Mouse (Mus musculus): ENCODE data around the gene Glt6d1. TPM values are rescaled to one million over a fixed set of nuclear protein-coding genes. Genes with fewer than 3 reads are reported as not detected.

Gene Glt6d1
- total RNA-seq, 2 experiments from 2014 or later, result not detected

DNA sequence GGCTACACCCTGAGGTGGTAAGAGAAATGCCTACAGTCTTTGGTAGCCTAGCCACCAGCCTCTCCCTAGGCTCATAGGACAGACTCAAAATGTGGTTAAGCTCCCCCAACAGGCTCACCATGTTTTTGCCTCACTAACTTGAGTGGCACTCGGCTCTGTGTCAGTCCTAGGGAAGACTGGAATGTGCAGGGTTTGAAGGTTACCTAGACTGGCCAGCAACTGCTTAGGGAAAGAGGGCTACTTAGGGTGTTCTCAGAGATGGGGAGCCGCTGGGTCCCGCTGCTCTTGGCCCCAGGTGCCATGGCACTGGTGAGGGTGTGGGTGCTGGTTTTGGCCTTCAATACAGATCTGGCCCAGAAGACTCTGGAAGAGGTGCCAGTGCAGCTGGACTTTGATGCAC lies 33.7 kb downstream of the Glt6d1 start, which contains the start of gene Gm13539:
Gene Gm13539, plus strand, starts transcription at position 301 of the 400 bp plus-strand sequence.
- DNase-seq (ENCODE audit: low spot score in 2 of 2), result no peak
- H3K27ac ChIP-seq, result no peak within 1 kb of the TSS
- no peak within 1 kb of the TSS for H3K4me3 ChIP-seq
- no peak for TF ChIP-seq CTCF (conservative IDR thresholded peaks at IDR 0.05)

DNA sequence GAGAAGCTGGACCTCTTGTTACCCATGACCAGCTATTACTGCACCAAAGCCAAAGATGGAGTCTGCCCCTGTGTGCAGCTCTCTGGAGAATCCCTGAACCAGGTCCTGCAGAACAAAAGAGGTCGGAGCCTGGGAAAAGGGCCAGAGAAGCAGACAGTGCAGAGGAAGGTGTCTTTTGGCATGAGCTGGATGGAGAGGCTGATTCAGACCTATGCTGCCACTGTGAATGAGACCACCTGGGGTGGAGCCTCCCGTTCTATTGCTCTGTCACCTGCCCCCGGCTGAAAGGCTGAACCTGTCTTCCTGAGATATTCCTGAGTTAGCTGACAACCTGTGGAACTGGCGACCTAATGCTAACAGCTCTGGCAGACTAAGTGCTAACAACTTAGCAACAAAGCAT lies 34.7 kb downstream of the Glt6d1 start:
- TF ChIP-seq CTCF (conservative IDR thresholded peaks at IDR 0.05), result no peak
- no peak for DNase-seq (ENCODE audit: low spot score in 2 of 2)
- H3K27ac ChIP-seq, result no peak overlapping the region
- no peak overlapping the region for H3K4me3 ChIP-seq

DNA sequence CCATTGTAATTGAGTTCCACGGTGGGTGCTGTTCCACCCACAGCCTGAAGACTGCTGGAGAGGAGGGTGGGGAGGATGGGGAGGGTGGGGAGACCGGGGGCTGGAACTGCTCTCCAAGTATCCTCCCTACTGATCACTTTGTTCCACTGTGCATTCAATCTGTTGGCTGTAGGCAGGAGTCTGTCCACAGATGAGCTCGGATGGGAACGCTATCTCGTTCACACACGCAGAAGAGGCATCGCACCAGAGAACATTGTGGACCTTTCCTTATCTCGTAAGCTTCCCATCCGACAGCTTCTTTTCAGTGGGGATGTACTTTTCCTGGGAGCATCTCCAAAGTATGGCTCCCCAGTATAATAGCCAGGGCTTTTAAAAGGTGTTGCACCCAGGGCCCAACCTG lies 36.6 kb downstream of the Glt6d1 start:
- H3K27ac ChIP-seq, result no peak overlapping the region
- no peak for TF ChIP-seq CTCF (conservative IDR thresholded peaks at IDR 0.05)
- H3K4me3 ChIP-seq, result no peak overlapping the region
- no peak for DNase-seq (ENCODE audit: low spot score in 2 of 2)

DNA sequence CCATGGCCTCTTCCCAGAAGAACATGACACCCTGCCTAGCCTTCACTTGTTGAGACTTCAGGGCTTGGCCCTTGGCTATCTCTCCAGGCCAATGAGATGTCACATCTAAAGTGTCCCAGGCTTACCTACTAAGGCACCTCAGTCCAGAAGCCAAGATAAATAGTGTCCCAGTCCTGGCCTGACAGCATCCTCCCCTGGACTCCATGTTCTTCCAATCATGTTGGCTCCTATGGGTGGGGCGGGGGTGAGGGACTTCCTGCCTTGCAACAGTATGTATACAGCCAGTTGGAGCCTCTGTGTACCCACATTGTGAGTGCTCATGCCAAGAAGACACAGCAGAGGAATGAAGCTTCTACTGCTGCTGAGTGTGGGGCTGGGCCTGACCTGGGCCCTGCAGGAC lies 38.9 kb downstream of the Glt6d1 start, which contains the start of gene Lcn11:
Gene Lcn11, plus strand, starts transcription at position 301 of the 400 bp plus-strand sequence.
- no peak for DNase-seq (ENCODE audit: low spot score in 2 of 2)
- no peak within 1 kb of the TSS for H3K27ac ChIP-seq
- TF ChIP-seq CTCF (conservative IDR thresholded peaks at IDR 0.05), result no peak
- no peak within 1 kb of the TSS for H3K4me3 ChIP-seq

DNA sequence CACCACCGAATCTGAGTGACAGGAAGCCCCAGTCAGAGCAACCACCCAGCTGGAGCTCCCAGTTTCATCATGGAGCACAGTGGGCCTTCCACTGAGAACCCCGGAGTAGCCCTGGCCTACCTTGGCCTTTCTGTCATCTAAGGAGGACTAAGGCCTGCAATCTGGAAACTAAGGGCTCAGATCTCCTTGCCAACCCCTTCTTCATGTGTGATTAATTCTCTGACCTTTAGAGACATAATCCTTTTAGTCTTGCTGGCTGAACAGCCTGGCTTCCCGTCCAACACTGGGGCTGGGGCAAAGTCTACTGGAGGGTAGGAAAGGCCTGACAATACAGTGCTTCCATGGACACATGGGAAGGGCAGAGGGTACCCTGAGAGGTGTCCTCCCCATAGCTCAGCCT lies 39.7 kb downstream of the Glt6d1 start:
- H3K4me3 ChIP-seq, result no peak overlapping the region
- no peak overlapping the region for H3K27ac ChIP-seq
- DNase-seq (ENCODE audit: low spot score in 2 of 2), result no peak
- no peak for TF ChIP-seq CTCF (conservative IDR thresholded peaks at IDR 0.05)

DNA sequence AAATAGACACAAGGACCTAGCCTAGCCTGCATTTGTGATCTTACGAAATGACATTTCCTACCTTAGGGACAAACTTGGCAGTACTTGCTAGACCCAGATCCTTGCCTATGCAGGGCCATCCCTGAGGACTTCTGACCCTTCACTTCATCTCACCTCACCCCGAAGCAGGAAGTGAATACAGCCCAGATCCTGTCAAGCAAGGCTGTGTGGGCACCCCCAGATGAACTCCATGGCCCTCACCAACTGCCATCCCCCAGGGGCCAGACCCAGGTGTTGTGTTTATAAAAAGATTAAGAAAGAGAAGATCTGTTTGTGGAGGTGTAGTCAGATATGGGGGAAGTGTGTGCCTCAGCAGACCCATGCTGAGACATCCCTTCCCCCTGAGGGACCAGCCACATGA lies 41.0 kb downstream of the Glt6d1 start:
- Histone ChIP-seq H3K4me3 (no peak overlapping the region), H3K27ac (no peak overlapping the region)
- no peak for DNase-seq (ENCODE audit: low spot score in 2 of 2)
- TF ChIP-seq CTCF (conservative IDR thresholded peaks at IDR 0.05), result no peak

DNA sequence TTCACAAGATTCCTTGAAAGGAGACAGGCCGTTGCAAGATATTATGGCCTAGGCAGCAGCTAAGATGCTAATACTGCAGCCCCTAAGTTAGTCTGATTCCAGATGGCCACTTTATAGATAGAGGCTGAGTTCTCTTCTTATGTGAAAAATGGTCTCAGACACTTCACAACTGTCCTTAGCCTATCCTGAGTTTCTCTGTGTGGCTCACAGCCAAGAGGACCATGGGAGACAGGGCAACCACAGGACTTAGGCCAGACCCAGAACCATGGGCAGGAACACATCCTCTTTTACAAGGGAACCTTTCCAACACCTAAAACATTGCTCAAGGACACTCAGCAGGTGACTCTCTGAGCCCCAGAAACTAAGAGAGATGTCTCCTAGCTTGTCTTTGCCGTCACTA lies 42.1 kb downstream of the Glt6d1 start:
- Histone ChIP-seq H3K27ac (no peak overlapping the region), H3K4me3 (no peak overlapping the region)
- TF ChIP-seq CTCF (conservative IDR thresholded peaks at IDR 0.05), result no peak
- DNase-seq (ENCODE audit: low spot score in 2 of 2), result no peak

DNA sequence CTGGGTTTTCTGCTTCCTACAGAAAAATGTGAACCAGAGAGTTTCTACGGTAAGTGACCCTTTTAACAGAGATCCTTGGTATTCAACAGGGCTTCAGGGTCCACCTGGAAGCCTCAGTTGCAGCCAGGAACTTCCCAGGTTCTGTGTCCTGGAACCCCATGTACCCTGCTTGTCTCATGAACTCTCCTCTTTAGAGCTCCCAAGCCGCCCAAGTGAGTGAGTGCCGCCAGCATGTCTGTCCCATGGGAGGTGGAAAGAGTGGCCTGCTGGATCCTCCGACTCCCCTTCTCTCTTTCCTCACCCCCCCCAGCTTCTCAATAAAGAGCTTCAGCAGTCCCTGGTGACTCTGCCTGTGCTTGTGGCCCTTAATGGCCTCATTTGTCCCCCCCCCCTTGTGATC lies 47.9 kb downstream of the Glt6d1 start:
- DNase-seq (ENCODE audit: low spot score in 2 of 2), result no peak
- TF ChIP-seq CTCF (conservative IDR thresholded peaks at IDR 0.05), result no peak
- Histone ChIP-seq H3K4me3 (no peak overlapping the region), H3K27ac (no peak overlapping the region)

DNA sequence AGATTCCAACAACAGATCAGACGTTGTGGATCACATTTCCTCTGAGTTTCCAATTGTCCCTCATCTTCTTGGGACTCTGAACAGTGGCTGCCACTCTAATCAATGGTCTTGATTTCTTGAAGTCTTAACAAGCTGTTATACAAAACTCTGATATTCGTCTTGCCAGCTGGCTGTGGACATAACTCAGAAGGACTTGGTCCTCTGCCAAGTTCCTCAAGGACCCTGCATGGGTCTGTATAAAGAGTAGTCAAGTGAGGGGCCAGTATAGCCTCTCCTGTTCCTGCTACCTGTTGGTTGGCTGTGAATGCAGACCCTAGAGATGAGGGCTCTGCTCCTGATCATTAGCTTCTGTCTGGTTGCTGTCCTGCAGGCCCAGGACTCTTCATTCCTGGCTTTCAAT lies 50.4 kb downstream of the Glt6d1 start, which contains the start of gene Lcn3:
Gene Lcn3, plus strand, starts transcription at position 301 of the 400 bp plus-strand sequence.
- H3K27ac ChIP-seq, result no peak within 1 kb of the TSS
- no peak for DNase-seq (ENCODE audit: low spot score in 2 of 2)
- no peak within 1 kb of the TSS for H3K4me3 ChIP-seq
- TF ChIP-seq CTCF (conservative IDR thresholded peaks at IDR 0.05), result no peak

DNA sequence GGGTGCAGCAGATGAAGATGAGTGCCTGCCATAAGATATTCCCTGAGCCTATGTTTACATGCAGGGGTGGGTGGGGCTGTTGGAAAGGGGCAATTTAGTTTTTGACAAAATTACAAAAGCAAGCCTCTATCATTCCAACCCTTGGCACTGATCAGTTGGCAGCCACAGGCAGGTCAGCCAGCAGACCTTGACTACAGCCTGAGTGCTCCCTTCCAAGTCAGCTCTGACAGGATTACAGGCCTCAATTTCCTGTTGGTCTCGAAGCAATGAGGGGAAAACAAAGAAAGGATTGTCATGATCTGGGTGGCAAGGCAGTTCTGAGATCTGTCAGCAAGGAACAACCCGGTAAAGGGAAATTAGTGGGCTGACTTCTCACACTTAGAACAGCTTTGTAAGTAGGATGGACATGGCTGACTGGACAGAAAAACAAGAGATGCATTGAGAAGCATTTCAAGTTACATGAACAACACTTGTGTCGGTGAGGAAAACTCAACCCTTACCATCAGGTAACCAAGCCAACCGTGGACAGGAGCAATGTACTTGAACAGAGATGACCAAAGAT lies 57.5 kb downstream of the Glt6d1 start:
- no peak for TF ChIP-seq CTCF (conservative IDR thresholded peaks at IDR 0.05)
- no peak overlapping the region for H3K27ac ChIP-seq
- no peak overlapping the region for H3K4me3 ChIP-seq
- no peak for DNase-seq (ENCODE audit: low spot score in 2 of 2)

DNA sequence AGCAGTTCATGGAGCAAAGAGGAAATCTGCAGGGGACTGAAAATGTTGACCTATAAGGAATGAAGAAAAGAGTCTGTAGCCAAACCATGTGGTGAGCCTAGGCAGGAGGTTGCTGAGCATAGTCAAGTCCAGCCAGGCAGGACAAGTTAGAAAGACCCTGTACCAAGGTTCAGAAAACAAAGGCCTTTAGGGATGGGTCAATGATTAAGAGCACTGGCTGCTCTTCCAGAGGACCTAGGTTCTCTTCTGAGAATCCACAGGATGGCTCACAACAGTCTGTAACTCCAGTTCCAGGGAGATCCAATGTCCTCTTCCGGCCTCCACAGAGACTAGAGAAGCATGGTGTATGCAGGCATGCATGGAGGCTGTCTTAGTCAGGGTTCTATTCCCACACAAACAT lies 61.4 kb downstream of the Glt6d1 start:
- no peak for TF ChIP-seq CTCF (conservative IDR thresholded peaks at IDR 0.05)
- Histone ChIP-seq H3K27ac (no peak overlapping the region), H3K4me3 (no peak overlapping the region)
- no peak for DNase-seq (ENCODE audit: low spot score in 2 of 2)

Other genes starting within 250 kb of the Glt6d1 start
- gene Mamdc4, start 241.0 kb downstream of the Glt6d1 start, total RNA-seq (2021), result 1 to 10 TPM; 2.8 to 3.5 TPM
- gene Phpt1, start 240.6 kb downstream of the Glt6d1 start, total RNA-seq (2021), result 10 to 100 TPM; 59.1 to 67.5 TPM
- gene Ajm1, start 234.1 kb downstream of the Glt6d1 start, total RNA-seq (2021), result 100 to 1,000 TPM; 106 to 120 TPM
- gene Rabl6, start 207.3 kb downstream of the Glt6d1 start, total RNA-seq (2021), result 100 to 1,000 TPM; 149 to 151 TPM
- not detected for gene Ccdc183, start 198.2 kb downstream of the Glt6d1 start, total RNA-seq (2021)
- 10 to 100 TPM; 14.1 to 15.4 TPM for gene Tmem141, start 193.8 kb downstream of the Glt6d1 start, total RNA-seq (2021)
- under 1 TPM; 0.79 TPM for gene Fcna, start 187.8 kb downstream of the Glt6d1 start, total RNA-seq (2021)
- not detected for gene Lcn8, start 162.7 kb downstream of the Glt6d1 start, total RNA-seq (2021)
- gene Lcn5, start 157.9 kb downstream of the Glt6d1 start, total RNA-seq (2021), result not detected
- not detected for gene Lcn6, start 139.1 kb downstream of the Glt6d1 start, total RNA-seq (2021)
- gene Lcn10, start 133.1 kb downstream of the Glt6d1 start, total RNA-seq (2021), result not detected
- gene Obp2a, start 115.8 kb downstream of the Glt6d1 start, total RNA-seq (2021), result not detected
- 10 to 100 TPM; 83.7 to 88.9 TPM for gene Bmyc, start 109.1 kb downstream of the Glt6d1 start, total RNA-seq (2021)
- under 1 TPM in 1 of 2 experiments, not detected in 1; 0.86 TPM for gene Obp2b, start 78.8 kb downstream of the Glt6d1 start, total RNA-seq (2021)
- not detected for gene Lcn3, start 50.3 kb downstream of the Glt6d1 start, total RNA-seq (2021)
- gene Lcn11, start 38.8 kb downstream of the Glt6d1 start, total RNA-seq (2021), result not detected
- not detected for gene Gm13539, start 33.6 kb downstream of the Glt6d1 start, total RNA-seq (2021)
- not detected for gene Lcn9, start 7.3 kb upstream of the Glt6d1 start, total RNA-seq (2021)
- gene Sohlh1, start 31.4 kb upstream of the Glt6d1 start, total RNA-seq (2021), result not detected
- gene Kcnt1, start 47.9 kb upstream of the Glt6d1 start, total RNA-seq (2021), result 10 to 100 TPM; 44.5 to 48.4 TPM
- 100 to 1,000 TPM; 142 to 148 TPM for gene Camsap1, start 167.4 kb upstream of the Glt6d1 start, total RNA-seq (2021)
- gene Ubac1, start 205.9 kb upstream of the Glt6d1 start, total RNA-seq (2021), result 10 to 100 TPM; 52.1 to 53.0 TPM

All from layer of hippocampus, adult 2 months (tissue).